Mouse (Mus musculus) CH12.LX (cell line): ENCODE measurements at regions not wholly inside any gene's neighbourhood (a gene's known extent, or its start where the extent isn't known, plus 50 kb on each side); places are given as distances from the start of the nearest gene placed in this dataset.

ENCODE experiments used
- CHD2 ChIP-seq: IDR thresholded peaks from 2 replicates; pipeline ENCODE4 v1.6.1; 2011; ENCODE audit warnings: low read length, improper control_type of control experiment
- E2F4 ChIP-seq: IDR thresholded peaks from 2 replicates; pipeline ENCODE4 v1.6.1; 2011; ENCODE audit warnings: low read depth, low read length, improper control_type of control experiment; ENCODE audit not compliant: insufficient replicate concordance
- SIN3A ChIP-seq: IDR thresholded peaks from 2 replicates; pipeline ENCODE4 v1.6.1; 2012; ENCODE audit warnings: low read length, improper control_type of control experiment, inconsistent platforms

GRCm38 (mm10) chr13:37288993-37289392 is 56.0 kb upstream of the Ly86 start:
- TF ChIP-seq SIN3A (no peak), E2F4 (no peak), CHD2 (no peak)
